Mouse (Mus musculus): ENCODE measurements at regions not wholly inside any gene's neighbourhood (a gene's known extent, or its start where the extent isn't known, plus 50 kb on each side); places are given as distances from the start of the nearest gene placed in this dataset.

DNA sequence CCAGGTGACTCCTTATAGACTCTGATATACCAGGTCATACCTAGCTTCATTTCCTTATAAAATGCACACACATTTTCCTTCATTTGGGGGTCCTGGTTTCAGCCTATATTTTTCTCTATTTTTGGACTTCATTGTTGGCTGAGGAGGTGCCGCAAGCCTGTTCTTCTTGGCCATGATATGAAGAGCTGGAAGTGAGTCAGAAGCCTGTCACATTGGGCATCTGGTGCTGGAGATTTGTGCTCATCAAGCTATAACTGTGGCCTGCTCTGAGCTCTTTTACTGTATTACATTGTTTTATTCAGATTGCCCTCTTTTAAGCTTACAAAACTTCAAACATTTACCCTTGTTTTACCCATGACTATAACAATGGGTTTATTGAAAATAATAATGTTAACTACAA lies 545.8 kb upstream of the Klhl29 start:
- TF ChIP-seq POLR2A (IDR thresholded peaks at IDR 0.05; ENCODE audit: borderline replicate concordance, insufficient read depth, low read length) = no peak
- no peak for TF ChIP-seq CTCF (IDR thresholded peaks at IDR 0.05; ENCODE audit: borderline replicate concordance, insufficient read depth, low read depth, low read length)

All from cerebellum, adult 2 months (tissue).